Mouse (Mus musculus) megakaryocyte, embryonic 14.5 days (primary cell): ENCODE results near the gene Mtrex.

ENCODE experiments used
- FLI1 ChIP-seq: IDR thresholded peaks from 2 replicates; pipeline ENCODE4 v1.6.1; 2012; ENCODE audit warnings: low read length, inconsistent platforms, mixed read lengths
- GATA1 ChIP-seq: IDR thresholded peaks from 3 replicates; pipeline ENCODE4 v1.6.1; 2012; ENCODE audit warnings: mixed read lengths, low read length, inconsistent platforms, borderline replicate concordance

- TF ChIP-seq GATA1: no peak
- TF ChIP-seq FLI1: no peak
Measured at GRCm38 (mm10) chr13:112925266-112925665, 1.9 kb downstream of the Mtrex start.
